Mouse (Mus musculus) limb, embryonic 13.5 days (tissue): ENCODE data around the gene Nrg3. TPM values are rescaled to one million over a fixed set of nuclear protein-coding genes. Genes with fewer than 3 reads are reported as not detected.

Source experiments
- ATAC-seq: fragments of 200-750 bp; cut with Nextera tagmentation; 2 replicates; pipeline ENCODE4 v1.8.0; 2017; ENCODE audit warnings: low read depth, moderate number of reproducible peaks, moderate TSS enrichment; ENCODE audit not compliant: low FRiP score
- H3K27ac ChIP-seq: fragments of 300-500 bp; sonication (generic); 2 replicates; pipeline ENCODE4 v1.5.1; 2015; ENCODE audit warnings: inconsistent platforms, mild to moderate bottlenecking, moderate library complexity
- H3K27me3 ChIP-seq: fragments of 300-500 bp; sonication (generic); 2 replicates; pipeline ENCODE4 v1.6.1; 2015; ENCODE audit warnings: mild to moderate bottlenecking, inconsistent platforms
- H3K36me3 ChIP-seq: fragments of 300-500 bp; sonication (generic); 2 replicates; pipeline ENCODE4 v1.6.1; 2015; ENCODE audit warnings: inconsistent platforms, mild to moderate bottlenecking, moderate library complexity
- H3K4me1 ChIP-seq: fragments of 300-500 bp; sonication (generic); 2 replicates; pipeline ENCODE4 v1.6.1; 2015; ENCODE audit warnings: inconsistent platforms
- H3K4me2 ChIP-seq: fragments of 300-500 bp; sonication (generic); replicated peaks from 2 replicates; pipeline ENCODE4 v1.6.1; 2015; ENCODE audit warnings: inconsistent platforms, mild to moderate bottlenecking, moderate library complexity
- H3K4me3 ChIP-seq: fragments of 300-500 bp; sonication (generic); 2 replicates; pipeline ENCODE4 v1.5.1; 2015; ENCODE audit warnings: moderate library complexity, mild to moderate bottlenecking, inconsistent platforms
- H3K9ac ChIP-seq: fragments of 300-500 bp; sonication (generic); 2 replicates; pipeline ENCODE4 v1.6.1; 2015; ENCODE audit warnings: mild to moderate bottlenecking, inconsistent platforms
- H3K9me3 ChIP-seq: fragments of 300-500 bp; sonication (generic); 2 replicates; pipeline ENCODE4 v1.6.1; 2016; ENCODE audit warnings: inconsistent platforms
- WGBS: fragments of 180-500 bp; shearing (Covaris S2); methylation state at CpG from one replicate; pipeline ENCODE4 v1.1.7; 2015; 5-methylcytosine and 5-hydroxymethylcytosine counted together
- polyA plus RNA-seq: library from polyadenylated mRNA; unstranded; fragments of >200 nt; fragmentation: Nextera tagmentation; extraction: Ambion mirVana; gene quantifications from 2 replicates; pipeline ENCODE4 v1.2.1, GENCODE M21; 2015

Gene Nrg3
- polyA plus RNA-seq, 1 experiment from 2014 or later = 0.10 TPM

GRCm38 (mm10) chr14:38847566-38847965 is 625.3 kb downstream of the Nrg3 start:
- Histone ChIP-seq H3K27ac (no peak overlapping the region), H3K4me1 (no peaks in the 10 kb centered on the region), H3K4me3 (no peak overlapping the region), H3K36me3 (no peaks in the 10 kb centered on the region), H3K27me3 (no peaks in the 10 kb centered on the region), H3K9me3 (no peaks in the 10 kb centered on the region), H3K9ac (no peak overlapping the region), H3K4me2 (no peak overlapping the region)
- 94% methylated on average over 1 of the region's 1 CpGs for WGBS
- ATAC-seq = no peak

GRCm38 (mm10) chr14:38847091-38847490 is 625.8 kb downstream of the Nrg3 start:
- H3K4me2 ChIP-seq = no peak overlapping the region
- no peak for ATAC-seq
- H3K27me3 ChIP-seq = no peaks in the 10 kb centered on the region
- H3K4me3 ChIP-seq = no peak overlapping the region
- no peaks in the 10 kb centered on the region for H3K4me1 ChIP-seq
- no peaks in the 10 kb centered on the region for H3K36me3 ChIP-seq
- H3K27ac ChIP-seq = no peak overlapping the region
- 81% methylated on average over 1 of the region's 1 CpGs for WGBS
- no peak overlapping the region for H3K9ac ChIP-seq
- H3K9me3 ChIP-seq = no peaks in the 10 kb centered on the region

- H3K36me3 ChIP-seq = no peaks in the 10 kb centered on the region
- H3K27ac ChIP-seq = no peak overlapping the region
- H3K4me2 ChIP-seq = no peak overlapping the region
- ATAC-seq = no peak
- no peaks in the 10 kb centered on the region for H3K4me1 ChIP-seq
- H3K4me3 ChIP-seq = no peak overlapping the region
- H3K9me3 ChIP-seq = no peaks in the 10 kb centered on the region
- WGBS = 82% methylated on average over 4 of the region's 4 CpGs
- H3K27me3 ChIP-seq = no peaks in the 10 kb centered on the region
- H3K9ac ChIP-seq = no peak overlapping the region
These were observed 637.9 kb downstream of the Nrg3 start for GRCm38 (mm10) chr14:38835006-38835405.

- Histone ChIP-seq H3K27ac (no peak overlapping the region), H3K36me3 (no peaks in the 10 kb centered on the region), H3K27me3 (no peaks in the 10 kb centered on the region), H3K4me2 (no peak overlapping the region), H3K4me3 (no peak overlapping the region), H3K9ac (no peak overlapping the region), H3K4me1 (no peaks in the 10 kb centered on the region), H3K9me3 (no peaks in the 10 kb centered on the region)
- WGBS = 81% methylated on average over 1 of the region's 1 CpGs
- no peak for ATAC-seq
These were observed 648.0 kb downstream of the Nrg3 start for GRCm38 (mm10) chr14:38824891-38825290.

GRCm38 (mm10) chr14:38797027-38797426 is 675.9 kb downstream of the Nrg3 start:
- Histone ChIP-seq H3K27me3 (no peaks in the 10 kb centered on the region), H3K36me3 (no peaks in the 10 kb centered on the region), H3K9me3 (no peaks in the 10 kb centered on the region), H3K4me3 (no peak overlapping the region), H3K4me2 (no peak overlapping the region), H3K9ac (no peak overlapping the region), H3K27ac (no peak overlapping the region), H3K4me1 (no peaks in the 10 kb centered on the region)
- 75% methylated on average over 3 of the region's 3 CpGs for WGBS
- ATAC-seq = no peak

GRCm38 (mm10) chr14:38775291-38776116 is 697.4 kb downstream of the Nrg3 start:
- Histone ChIP-seq H3K36me3 (no peaks in the 10 kb centered on the region), H3K4me3 (no peak overlapping the region), H3K27me3 (no peaks in the 10 kb centered on the region), H3K9ac (no peak overlapping the region), H3K27ac (no peak overlapping the region), H3K4me2 (no peak overlapping the region), H3K9me3 (no peaks in the 10 kb centered on the region), H3K4me1 (no peaks in the 10 kb centered on the region)
- 86% methylated on average over 5 of the region's 5 CpGs for WGBS
- no peak for ATAC-seq

- ATAC-seq = no peak
- 67% methylated on average over 1 of the region's 1 CpGs for WGBS
- Histone ChIP-seq H3K36me3 (no peaks in the 10 kb centered on the region), H3K4me2 (no peak overlapping the region), H3K9ac (no peak overlapping the region), H3K27ac (no peak overlapping the region), H3K4me1 (no peaks in the 10 kb centered on the region), H3K4me3 (no peak overlapping the region), H3K27me3 (no peaks in the 10 kb centered on the region), H3K9me3 (no peaks in the 10 kb centered on the region)
These were observed 698.1 kb downstream of the Nrg3 start for GRCm38 (mm10) chr14:38774811-38775210.

- Histone ChIP-seq H3K9ac (no peak overlapping the region), H3K4me1 (no peaks in the 10 kb centered on the region), H3K4me2 (no peak overlapping the region), H3K36me3 (no peaks in the 10 kb centered on the region), H3K9me3 (no peaks in the 10 kb centered on the region), H3K27me3 (no peaks in the 10 kb centered on the region), H3K27ac (no peak overlapping the region), H3K4me3 (no peak overlapping the region)
- no peak for ATAC-seq
These were observed 742.4 kb downstream of the Nrg3 start for GRCm38 (mm10) chr14:38730465-38730864.

GRCm38 (mm10) chr14:38703894-38704293 is 769.0 kb downstream of the Nrg3 start:
- Histone ChIP-seq H3K27ac (no peak overlapping the region), H3K4me3 (no peak overlapping the region), H3K27me3 (no peaks in the 10 kb centered on the region), H3K9me3 (no peaks in the 10 kb centered on the region), H3K4me2 (no peak overlapping the region), H3K9ac (no peak overlapping the region), H3K36me3 (no peaks in the 10 kb centered on the region), H3K4me1 (no peaks in the 10 kb centered on the region)
- WGBS = 61% methylated on average over 4 of the region's 4 CpGs
- ATAC-seq = no peak

- no peak overlapping the region for H3K27ac ChIP-seq
- H3K4me2 ChIP-seq = no peak overlapping the region
- no peaks in the 10 kb centered on the region for H3K36me3 ChIP-seq
- H3K4me3 ChIP-seq = no peak overlapping the region
- WGBS = 78% methylated on average over 9 of the region's 9 CpGs
- H3K9me3 ChIP-seq = no peaks in the 10 kb centered on the region
- H3K27me3 ChIP-seq = no peaks in the 10 kb centered on the region
- no peaks in the 10 kb centered on the region for H3K4me1 ChIP-seq
- no peak overlapping the region for H3K9ac ChIP-seq
- no peak for ATAC-seq
These were observed 770.1 kb downstream of the Nrg3 start for GRCm38 (mm10) chr14:38702596-38703393.

- H3K4me2 ChIP-seq = no peak overlapping the region
- H3K4me1 ChIP-seq = no peaks in the 10 kb centered on the region
- peak; percentile 61; the same call in 1 of the 2 replicates for ATAC-seq
- no peaks in the 10 kb centered on the region for H3K36me3 ChIP-seq
- H3K27ac ChIP-seq = no peak overlapping the region
- 44% methylated on average over 1 of the region's 1 CpGs for WGBS
- H3K9ac ChIP-seq = no peak overlapping the region
- no peaks in the 10 kb centered on the region for H3K9me3 ChIP-seq
- no peak overlapping the region for H3K4me3 ChIP-seq
- no peaks in the 10 kb centered on the region for H3K27me3 ChIP-seq
These were observed 771.5 kb downstream of the Nrg3 start for GRCm38 (mm10) chr14:38701413-38701812.

- H3K9ac ChIP-seq = no peak overlapping the region
- WGBS = 79% methylated on average over 3 of the region's 3 CpGs
These were observed 771.9 kb downstream of the Nrg3 start for GRCm38 (mm10) chr14:38700972-38701371.

More at GRCm38 (mm10) chr14:38700972-38701371, 771.9 kb downstream of the Nrg3 start:
- peak; percentile 57; the same call in 1 of the 2 replicates for ATAC-seq
- no peak overlapping the region for H3K27ac ChIP-seq
- no peaks in the 10 kb centered on the region for H3K27me3 ChIP-seq
- no peaks in the 10 kb centered on the region for H3K9me3 ChIP-seq
- no peaks in the 10 kb centered on the region for H3K36me3 ChIP-seq
- H3K4me3 ChIP-seq = no peak overlapping the region
- no peak overlapping the region for H3K4me2 ChIP-seq
- no peaks in the 10 kb centered on the region for H3K4me1 ChIP-seq
